Mouse (Mus musculus) c-Kit-positive CD71-positive TER-119-positive erythroid progenitor cells, embryonic 14.5 days (primary cell): ENCODE data around the gene Fam13c.

Experiments
- DNase-seq: peaks from one replicate; pipeline ENCODE4 v3.0.0-alpha.2; 2013; ENCODE audit warnings: low spot score

The Fam13c gene

GRCm38 (mm10) chr10:70599126-70599924, 159.0 kb downstream of the Fam13c start:
- DNase-seq: peak; percentile 1

- DNase-seq: no peak
These were observed 159.6 kb downstream of the Fam13c start for GRCm38 (mm10) chr10:70599925-70600305.
